Mouse (Mus musculus) megakaryocyte, embryonic 14.5 days (primary cell): ENCODE measurements around the gene Olfr635.

Source experiments
- FLI1 ChIP-seq: IDR thresholded peaks from 2 replicates; pipeline ENCODE4 v1.6.1; 2012; ENCODE audit warnings: low read length, inconsistent platforms, mixed read lengths
- GATA1 ChIP-seq: IDR thresholded peaks from 3 replicates; pipeline ENCODE4 v1.6.1; 2012; ENCODE audit warnings: mixed read lengths, low read length, inconsistent platforms, borderline replicate concordance

DNA sequence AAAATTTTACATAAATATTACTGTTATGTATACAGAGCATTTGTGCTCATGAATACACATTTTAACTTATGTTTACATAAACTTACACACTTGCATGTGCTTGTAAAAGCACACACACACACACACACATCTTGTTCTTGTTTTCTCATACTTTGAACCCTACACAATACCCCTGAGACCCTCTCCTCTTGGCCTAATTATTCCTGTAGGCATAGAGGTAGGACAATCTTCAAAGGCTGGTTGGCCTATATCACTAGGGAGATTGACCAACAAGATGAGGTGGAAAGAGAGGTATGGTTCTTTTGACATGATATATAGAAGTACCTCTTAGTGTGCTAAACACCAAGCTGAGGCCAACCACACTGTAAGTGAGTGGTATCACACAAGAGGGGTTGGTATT is 26.8 kb upstream of the Olfr635 start, which contains the start of gene Olfr633:
- TF ChIP-seq FLI1 (no peak), GATA1 (no peak)
